Mouse (Mus musculus) MN1 (cell line): ENCODE measurements around the gene Impg2.

Experiments used
- DNase-seq: peaks from one replicate; pipeline ENCODE4 v3.0.0-alpha.2; 2016; ENCODE audit warnings: low spot score

The Impg2 gene

DNA sequence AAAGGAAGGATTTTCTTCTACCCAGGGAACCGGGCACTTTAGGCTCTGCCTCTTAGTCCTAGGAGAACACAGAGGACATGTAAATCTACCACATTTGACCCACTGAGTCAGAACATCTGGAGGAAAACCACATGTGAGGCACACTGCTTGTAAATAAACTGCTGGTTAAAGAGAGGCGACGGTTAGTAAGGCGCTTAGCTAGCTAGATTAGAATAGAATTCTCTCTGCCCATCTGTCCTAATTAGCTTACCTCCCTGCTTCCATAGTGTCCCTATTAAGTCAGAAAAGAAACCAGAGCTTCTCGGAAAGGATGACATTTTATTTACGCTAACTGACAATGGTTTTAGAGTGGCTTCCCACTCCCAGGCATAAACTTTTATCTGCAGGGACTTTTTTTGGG lies at the start of gene Impg2:
Gene Impg2 (plus strand): TSS at position 263 of the 400 bp plus-strand sequence.
- no peak for DNase-seq

DNA sequence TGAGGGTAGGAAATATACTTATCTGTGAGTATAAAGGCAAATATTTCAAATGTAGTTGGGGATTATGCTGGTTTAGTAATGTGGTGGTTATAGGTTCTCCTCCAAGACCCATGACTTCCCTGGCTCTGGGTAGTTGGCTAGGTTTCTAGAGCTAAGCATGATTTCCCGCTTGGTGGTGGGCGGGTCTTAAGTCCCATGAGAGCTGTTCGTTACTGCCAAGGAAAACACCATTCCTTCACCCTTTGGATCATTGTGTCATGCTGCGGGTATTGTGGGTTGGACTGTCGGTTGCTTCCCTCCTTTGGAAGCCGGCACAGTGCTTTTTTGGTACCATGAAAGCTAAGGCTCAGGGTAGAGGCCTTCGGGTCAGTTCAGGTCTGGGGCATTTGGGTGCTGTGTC lies 40.6 kb upstream of the Impg2 start:
- no peak for DNase-seq

DNA sequence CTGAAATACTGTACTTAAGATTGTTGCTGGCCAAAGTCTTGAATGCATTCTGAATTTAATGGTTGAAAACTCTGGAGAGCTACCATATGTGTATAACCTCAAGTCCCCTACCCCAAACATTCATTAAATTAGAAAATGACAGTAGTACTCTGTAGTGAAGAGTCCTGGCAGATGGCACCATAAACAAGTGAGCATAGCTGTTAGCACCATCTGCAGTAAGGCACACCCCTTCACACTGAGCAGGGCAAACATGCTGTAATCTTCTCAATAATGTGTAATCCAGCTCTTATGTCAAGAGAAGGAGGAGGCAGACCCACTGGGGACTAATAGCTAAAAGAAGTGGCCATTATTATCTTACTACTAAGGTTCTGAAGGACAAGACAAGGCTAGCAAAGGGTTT lies 33.9 kb upstream of the Impg2 start:
- DNase-seq, result no peak

GRCm38 (mm10) chr16:56175867-56176581 lies 28.1 kb upstream of the Impg2 start:
- DNase-seq, result no peak

DNA sequence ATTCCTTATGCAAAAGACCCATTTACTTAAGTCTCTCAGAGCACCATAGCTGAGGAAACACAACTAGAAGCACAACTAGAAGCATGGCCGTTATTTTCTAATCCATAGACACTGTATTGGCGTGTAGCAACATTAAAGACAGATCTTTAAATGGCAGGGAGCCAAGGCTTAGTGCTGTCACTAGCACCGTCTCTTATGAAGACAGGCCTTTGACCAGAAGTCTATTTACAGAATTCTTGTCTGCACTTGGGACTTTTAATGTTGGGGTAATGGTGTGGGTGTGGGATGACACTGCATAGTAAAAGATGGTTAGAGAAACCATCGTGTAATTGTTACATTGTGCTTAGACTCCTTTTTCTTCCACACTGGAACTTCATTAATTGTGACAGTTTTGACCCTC lies 17.2 kb upstream of the Impg2 start:
- DNase-seq, result no peak

DNA sequence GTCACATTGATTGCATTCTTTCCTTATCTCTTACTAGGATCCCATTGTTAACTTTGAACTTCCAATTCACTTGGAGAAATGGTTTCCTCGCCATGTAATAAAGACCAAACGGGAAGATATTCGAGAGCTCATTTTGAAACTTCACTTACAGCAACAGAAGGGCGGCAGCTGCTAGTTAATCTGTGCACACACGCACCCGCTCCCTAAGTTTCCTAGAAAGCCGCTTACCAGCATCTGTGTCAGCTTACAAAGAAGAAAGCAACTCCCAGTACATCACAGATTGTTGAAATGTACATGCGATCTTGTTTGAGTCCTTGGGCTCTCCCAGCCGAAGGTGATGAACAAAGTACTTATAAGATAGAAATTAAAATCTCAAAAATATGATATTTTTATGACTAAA lies 15.9 kb upstream of the Impg2 start:
- no peak for DNase-seq

DNA sequence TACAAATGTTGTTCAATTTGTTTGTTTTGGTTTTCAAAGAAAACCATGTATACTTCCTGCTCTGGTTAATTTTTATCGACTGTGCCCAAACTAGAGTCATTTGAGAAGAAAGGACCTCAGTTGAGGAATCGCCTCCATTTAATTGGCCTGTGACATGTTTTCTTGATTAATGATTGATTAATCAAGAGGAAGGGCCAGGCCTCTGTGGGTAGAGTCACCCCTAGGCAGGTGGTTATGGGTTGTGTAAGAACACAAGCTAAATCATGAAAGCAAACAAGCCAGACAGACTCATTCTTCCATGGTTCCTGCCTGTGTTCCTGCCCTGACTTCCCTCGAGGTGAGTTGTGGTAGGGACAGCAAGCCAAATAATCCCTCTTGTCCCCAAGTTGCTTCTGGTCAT lies 8.6 kb downstream of the Impg2 start:
- no peak for DNase-seq

GRCm38 (mm10) chr16:56227686-56228085 lies 23.6 kb downstream of the Impg2 start:
- DNase-seq, result no peak

GRCm38 (mm10) chr16:56229455-56229854 lies 25.3 kb downstream of the Impg2 start:
- no peak for DNase-seq

GRCm38 (mm10) chr16:56231300-56231699 lies 27.2 kb downstream of the Impg2 start:
- no peak for DNase-seq

DNA sequence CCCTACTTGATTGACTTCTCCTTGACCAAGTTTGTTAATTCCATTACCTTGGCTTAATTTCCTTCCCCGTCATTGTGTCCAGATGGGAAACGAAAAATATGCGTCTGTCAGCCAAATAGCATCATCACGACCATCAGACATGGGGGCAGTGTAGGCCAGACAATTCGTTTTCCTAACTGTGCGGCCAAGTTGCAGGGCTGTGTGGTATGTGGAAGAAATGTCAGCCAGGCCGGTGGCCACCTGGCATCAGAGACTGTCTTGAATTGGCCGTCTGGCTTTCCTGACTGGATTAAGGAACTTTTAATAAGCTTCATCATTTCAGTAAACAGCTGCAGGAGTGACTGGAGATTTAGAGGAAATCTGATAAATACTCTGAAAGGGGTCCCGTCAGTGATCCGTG lies 28.6 kb downstream of the Impg2 start:
- no peak for DNase-seq

DNA sequence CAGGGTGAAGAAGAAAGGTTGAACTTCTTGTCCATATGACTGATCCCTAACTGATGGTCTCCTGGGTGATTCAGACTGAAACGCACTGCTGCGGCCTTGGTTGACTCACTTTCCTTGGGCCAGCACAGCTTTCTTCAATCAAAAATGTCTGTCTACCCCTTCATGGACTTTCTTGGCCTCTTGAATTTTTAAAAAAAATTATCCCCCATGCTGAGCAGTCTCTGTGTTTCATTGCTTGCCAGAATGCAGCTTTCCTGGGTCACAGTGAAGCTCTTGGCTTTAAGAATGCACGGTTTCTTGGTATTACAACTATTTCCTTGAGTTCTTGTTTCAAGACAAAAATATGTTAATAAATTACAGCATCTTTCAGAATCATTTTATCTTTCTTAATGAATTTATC lies 41.9 kb downstream of the Impg2 start:
- DNase-seq, result no peak

- DNase-seq, result no peak
These were observed 69.8 kb downstream of the Impg2 start for GRCm38 (mm10) chr16:56273917-56274316.

DNA sequence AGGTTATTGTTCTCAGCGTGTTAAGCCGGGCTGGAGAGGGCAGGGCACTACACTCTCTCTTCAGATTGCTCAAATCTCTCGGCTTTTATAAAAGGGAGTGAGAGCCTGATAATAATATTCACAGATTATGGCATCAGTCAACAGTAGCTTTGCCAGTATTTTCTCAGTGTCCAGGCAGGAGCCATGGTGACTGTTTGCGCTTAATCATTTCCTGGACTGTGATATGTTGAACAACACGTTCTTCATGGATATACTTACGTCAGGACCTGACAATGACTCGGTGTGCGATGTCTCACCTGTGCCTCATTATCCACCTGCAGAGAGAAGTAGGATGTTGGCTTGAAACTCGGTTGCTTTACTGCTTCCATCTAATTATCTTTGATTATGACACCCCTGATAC lies 74.9 kb downstream of the Impg2 start:
- DNase-seq, result no peak

- no peak for DNase-seq
These were observed 75.6 kb downstream of the Impg2 start for GRCm38 (mm10) chr16:56279752-56280151.

GRCm38 (mm10) chr16:56281336-56281735 lies 77.2 kb downstream of the Impg2 start:
- DNase-seq, result no peak

- no peak for DNase-seq
These were observed 79.2 kb downstream of the Impg2 start for GRCm38 (mm10) chr16:56283330-56283729.

GRCm38 (mm10) chr16:56283873-56284272 lies 79.8 kb downstream of the Impg2 start:
- DNase-seq, result no peak

GRCm38 (mm10) chr16:56286076-56286475 lies 82.0 kb downstream of the Impg2 start:
- no peak for DNase-seq

DNA sequence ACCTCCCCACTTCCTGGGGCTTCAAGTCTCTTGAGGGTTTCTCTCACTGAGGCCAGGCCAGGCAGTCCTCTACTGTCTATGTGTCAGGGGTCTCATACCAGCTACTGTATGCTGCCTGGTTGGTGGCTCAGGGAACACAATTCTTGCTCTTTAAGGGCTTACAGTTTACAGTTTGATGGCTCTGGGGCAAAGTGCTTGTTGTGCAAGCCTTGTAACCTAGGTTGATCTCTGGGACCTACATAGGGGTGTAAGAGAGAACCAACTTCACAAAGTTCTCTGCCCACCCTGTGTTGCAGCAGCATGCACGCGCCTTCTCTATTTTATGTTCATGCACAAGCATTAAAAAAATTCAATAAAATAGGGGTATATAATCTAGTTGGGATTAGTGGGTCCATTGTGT lies 82.9 kb downstream of the Impg2 start:
- DNase-seq, result no peak

DNA sequence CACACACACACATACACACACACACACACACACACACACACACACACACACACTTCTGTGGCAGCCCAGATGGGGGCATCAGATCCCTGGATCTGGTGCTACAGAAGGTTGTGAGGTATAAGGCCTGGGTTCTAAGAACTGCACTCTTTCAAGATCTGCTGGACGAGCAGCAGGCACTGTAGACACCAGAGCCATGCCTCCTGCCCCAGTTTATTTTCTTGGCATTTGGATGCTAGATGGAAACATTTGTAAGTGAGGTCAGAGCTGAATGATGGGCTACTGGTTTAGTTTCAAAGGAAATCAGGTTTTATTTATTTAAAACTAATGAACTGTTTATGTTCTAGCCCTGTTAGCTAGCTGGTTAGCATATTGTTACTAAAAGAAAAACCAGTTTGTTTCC lies 90.8 kb downstream of the Impg2 start:
- DNase-seq, result no peak

- DNase-seq, result no peak
These were observed 92.0 kb downstream of the Impg2 start for GRCm38 (mm10) chr16:56295888-56296648.

DNA sequence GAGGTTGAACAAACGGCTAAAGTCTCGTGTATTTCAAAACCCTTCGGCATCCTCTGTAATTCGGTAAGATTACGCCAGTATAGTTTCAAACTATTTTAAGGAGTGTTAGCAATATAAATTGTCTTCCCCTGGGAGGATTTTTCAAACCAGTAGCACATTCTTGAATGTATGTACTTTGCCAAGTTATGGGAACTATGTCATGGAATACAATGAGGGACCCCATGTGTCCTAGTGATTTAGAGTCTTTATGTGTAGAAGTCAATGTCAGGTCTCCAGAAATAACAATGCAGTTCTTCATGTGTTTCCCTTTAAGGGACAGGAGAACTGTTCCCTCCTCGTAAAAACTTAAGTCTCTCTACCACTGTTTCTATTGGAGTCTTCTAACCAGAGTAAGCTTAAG lies 94.1 kb downstream of the Impg2 start:
- no peak for DNase-seq

- DNase-seq, result no peak
These were observed 94.7 kb downstream of the Impg2 start for GRCm38 (mm10) chr16:56298836-56299235.
